Mouse (Mus musculus) neural tube, embryonic 11.5 days (tissue): ENCODE data around the gene Bysl. TPM values are rescaled to one million over a fixed set of nuclear protein-coding genes. Genes with fewer than 3 reads are reported as not detected.
A peak's percentile ranks its signal among the peaks of the same experiment; 100 is the strongest.

Experiments used
- ATAC-seq: fragments of 200-750 bp; cut with Nextera tagmentation; 2 replicates; pipeline ENCODE4 v1.8.0; 2017; ENCODE audit warnings: moderate number of reproducible peaks, mild to moderate bottlenecking, moderate TSS enrichment, moderate library complexity; ENCODE audit not compliant: insufficient read depth, low FRiP score, low TSS enrichment
- DNase-seq: peaks from one replicate; pipeline ENCODE4 v3.0.0-alpha.2; 2015; ENCODE audit warnings: low spot score
- H3K27ac ChIP-seq: fragments of 300-500 bp; sonication (generic); 2 replicates; pipeline ENCODE4 v1.5.1; 2014; ENCODE audit warnings: low read depth, mild to moderate bottlenecking, low read length
- H3K27me3 ChIP-seq: fragments of 300-500 bp; sonication (generic); 2 replicates; pipeline ENCODE4 v1.6.1; 2014; ENCODE audit warnings: mild to moderate bottlenecking, low read length, mixed read lengths; ENCODE audit not compliant: control insufficient read depth, insufficient read depth
- H3K36me3 ChIP-seq: fragments of 300-500 bp; sonication (generic); 2 replicates; pipeline ENCODE4 v1.6.1; 2014; ENCODE audit warnings: mild to moderate bottlenecking, low read length, moderate library complexity, mixed read lengths; ENCODE audit not compliant: control insufficient read depth, insufficient read depth
- H3K4me1 ChIP-seq: fragments of 300-500 bp; sonication (generic); 2 replicates; pipeline ENCODE4 v1.6.1; 2014; ENCODE audit warnings: low read length, mixed read lengths; ENCODE audit not compliant: control insufficient read depth, insufficient read depth
- H3K4me2 ChIP-seq: fragments of 300-500 bp; sonication (generic); 2 replicates; pipeline ENCODE4 v1.6.1; 2014; ENCODE audit warnings: low read depth, mild to moderate bottlenecking, moderate library complexity
- H3K4me3 ChIP-seq: fragments of 300-500 bp; sonication (generic); 2 replicates; pipeline ENCODE4 v1.5.1; 2014; ENCODE audit warnings: low read depth, low read length
- H3K9ac ChIP-seq: fragments of 300-500 bp; sonication (generic); 2 replicates; pipeline ENCODE4 v1.6.1; 2014; ENCODE audit warnings: mild to moderate bottlenecking, low read length
- H3K9me3 ChIP-seq: fragments of 300-500 bp; sonication (generic); 2 replicates; pipeline ENCODE4 v1.6.1; 2016; ENCODE audit warnings: low read length; ENCODE audit not compliant: control insufficient read depth
- WGBS: fragments of 180-500 bp; shearing (Covaris S2); extraction: QIAGEN DNeasy Blood & Tissue Kit; methylation state at CpG from one replicate; pipeline ENCODE4 v1.1.7; 2014; 5-methylcytosine and 5-hydroxymethylcytosine counted together
- polyA plus RNA-seq: library from polyadenylated mRNA; unstranded; fragments of >200 nt; fragmentation: Nextera tagmentation; extraction: Ambion mirVana; gene quantifications from 2 replicates; pipeline ENCODE4 v1.2.1, GENCODE M21; 2014

Bysl gene
- polyA plus RNA-seq, 1 experiment from 2014 or later: 37.9 TPM

DNA sequence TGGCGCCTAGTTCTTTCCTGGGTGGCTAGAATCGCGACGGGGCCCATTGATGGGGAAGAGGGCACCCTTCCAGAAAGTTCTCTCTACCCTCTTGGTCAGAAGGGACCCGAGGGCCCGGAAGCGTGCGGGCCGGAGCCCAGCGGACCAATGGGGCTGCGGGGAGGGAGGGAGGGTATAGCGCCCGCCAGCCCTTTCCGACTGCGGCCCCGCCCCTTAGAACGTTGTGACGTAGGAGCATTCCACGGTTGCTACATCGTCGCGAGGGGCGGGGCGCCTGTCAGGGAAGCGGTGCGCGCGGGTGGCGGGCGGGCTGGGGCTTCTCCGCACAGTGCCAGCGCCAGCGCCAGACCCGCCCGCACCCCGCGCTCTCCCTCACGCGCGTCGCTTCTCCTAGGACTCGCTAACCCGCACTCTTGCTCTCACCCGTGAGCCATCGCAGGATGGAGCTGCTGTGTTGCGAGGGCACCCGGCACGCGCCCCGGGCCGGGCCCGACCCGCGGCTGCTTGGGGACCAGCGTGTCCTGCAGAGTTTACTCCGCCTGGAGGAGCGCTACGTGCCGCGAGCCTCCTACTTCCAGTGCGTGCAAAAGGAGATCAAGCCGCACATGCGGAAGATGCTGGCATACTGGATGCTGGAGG is 18.0 kb downstream of the Bysl start:
- H3K27me3 ChIP-seq: no peaks in the 10 kb centered on the region
- peak overlapping the region; percentile 61 for H3K9ac ChIP-seq
- H3K9me3 ChIP-seq: no peaks in the 10 kb centered on the region
- WGBS: 1% methylated on average over 60 of the region's 63 CpGs
- DNase-seq (peak; percentile 96), ATAC-seq (peak; percentile 83)
- no peaks in the 10 kb centered on the region for H3K36me3 ChIP-seq
- peak overlapping the region; percentile 78 for H3K4me3 ChIP-seq
- H3K4me2 ChIP-seq: peak overlapping the region; percentile 90
- H3K27ac ChIP-seq: peak overlapping the region; percentile 88; the same call in 1 of the 2 replicates
- H3K4me1 ChIP-seq: peaks cover 25% of the 10 kb centered on the region

- Histone ChIP-seq H3K27ac (no peak overlapping the region), H3K9ac (no peak overlapping the region), H3K4me3 (no peak overlapping the region), H3K9me3 (no peaks in the 10 kb centered on the region), H3K4me2 (no peak overlapping the region), H3K36me3 (no peaks in the 10 kb centered on the region), H3K27me3 (no peaks in the 10 kb centered on the region), H3K4me1 (peaks cover 13% of the 10 kb centered on the region)
- ATAC-seq (no peak), DNase-seq (no peak)
- 93% methylated on average over 3 of the region's 3 CpGs for WGBS
These were observed 20.2 kb downstream of the Bysl start for GRCm38 (mm10) chr17:47591073-47591472.

- WGBS: 82% methylated on average over 8 of the region's 8 CpGs
- H3K9ac ChIP-seq: no peak overlapping the region
These were observed 22.8 kb downstream of the Bysl start for GRCm38 (mm10) chr17:47588517-47588916.

DNA sequence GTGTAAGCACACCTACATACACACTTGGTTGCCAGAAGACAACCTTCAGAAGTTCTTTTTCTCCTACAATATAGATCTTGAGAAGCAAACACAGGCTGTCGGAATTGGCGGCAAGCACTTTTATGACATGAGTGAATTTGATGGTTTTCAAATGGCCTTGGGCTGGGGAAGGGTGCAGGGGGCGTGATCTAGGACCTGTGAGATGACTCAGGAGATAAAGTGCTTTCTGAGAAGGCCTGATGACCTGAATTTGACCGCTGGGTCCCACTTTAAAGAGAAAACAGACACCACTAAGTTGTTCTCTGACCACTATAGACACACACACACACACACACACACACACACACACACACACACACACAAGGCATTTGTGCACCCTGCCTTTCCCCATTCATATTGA is 30.3 kb downstream of the Bysl start:
- no peaks in the 10 kb centered on the region for H3K4me1 ChIP-seq
- ATAC-seq: no peak
- WGBS: 97% methylated on average over 4 of the region's 4 CpGs

More at GRCm38 (mm10) chr17:47588517-47588916, 22.8 kb downstream of the Bysl start:
- no peaks in the 10 kb centered on the region for H3K27me3 ChIP-seq
- DNase-seq: no peak
- H3K36me3 ChIP-seq: no peaks in the 10 kb centered on the region
- no peak overlapping the region for H3K4me3 ChIP-seq
- H3K9me3 ChIP-seq: no peaks in the 10 kb centered on the region
- H3K4me2 ChIP-seq: no peak overlapping the region
- no peak for ATAC-seq
- H3K4me1 ChIP-seq: no peaks in the 10 kb centered on the region
- no peak overlapping the region for H3K27ac ChIP-seq

DNA sequence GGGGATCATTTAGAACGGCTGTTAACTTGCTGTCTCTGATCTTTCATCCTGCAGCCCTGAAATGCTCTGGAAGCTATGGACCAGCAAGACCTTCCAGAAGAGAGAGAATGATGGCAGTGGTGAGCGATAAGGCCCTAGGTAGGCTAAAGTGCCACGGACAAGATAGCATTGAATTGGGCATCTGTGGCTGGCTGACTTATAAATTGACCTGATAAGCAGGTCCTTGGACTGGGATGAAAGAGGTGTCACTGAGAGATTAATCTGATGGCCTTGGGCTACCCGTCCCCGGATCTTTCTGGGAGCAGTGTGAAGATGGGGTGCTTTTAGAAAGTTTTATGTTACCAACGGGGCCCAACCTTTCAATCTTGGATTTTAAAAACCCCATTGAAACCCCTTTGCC is 32.6 kb downstream of the Bysl start:
- H3K4me2 ChIP-seq: no peak overlapping the region
- DNase-seq (no peak), ATAC-seq (no peak)
- no peak overlapping the region for H3K4me3 ChIP-seq
- no peaks in the 10 kb centered on the region for H3K4me1 ChIP-seq
- 91% methylated on average over 6 of the region's 6 CpGs for WGBS
- no peak overlapping the region for H3K27ac ChIP-seq
- no peaks in the 10 kb centered on the region for H3K9me3 ChIP-seq
- H3K9ac ChIP-seq: no peak overlapping the region
- no peaks in the 10 kb centered on the region for H3K36me3 ChIP-seq
- no peaks in the 10 kb centered on the region for H3K27me3 ChIP-seq

More for the DNA sequence above, 30.3 kb downstream of the Bysl start:
- Histone ChIP-seq H3K9me3 (no peaks in the 10 kb centered on the region), H3K4me3 (no peak overlapping the region), H3K4me2 (no peak overlapping the region), H3K9ac (no peak overlapping the region), H3K36me3 (no peaks in the 10 kb centered on the region), H3K27me3 (no peaks in the 10 kb centered on the region), H3K27ac (no peak overlapping the region)
- no peak for DNase-seq

GRCm38 (mm10) chr17:47574830-47575229 is 36.5 kb downstream of the Bysl start:
- Histone ChIP-seq H3K4me1 (no peaks in the 10 kb centered on the region), H3K9ac (no peak overlapping the region), H3K4me2 (no peak overlapping the region), H3K36me3 (no peaks in the 10 kb centered on the region), H3K4me3 (no peak overlapping the region), H3K27me3 (no peaks in the 10 kb centered on the region), H3K27ac (no peak overlapping the region), H3K9me3 (no peaks in the 10 kb centered on the region)
- DNase-seq (no peak), ATAC-seq (no peak)
- WGBS: 79% methylated on average over 11 of the region's 11 CpGs

GRCm38 (mm10) chr17:47574028-47574427 is 37.3 kb downstream of the Bysl start:
- DNase-seq (no peak), ATAC-seq (no peak)
- Histone ChIP-seq H3K4me3 (no peak overlapping the region), H3K4me2 (no peak overlapping the region), H3K27me3 (no peaks in the 10 kb centered on the region), H3K9me3 (no peaks in the 10 kb centered on the region), H3K9ac (no peak overlapping the region), H3K36me3 (no peaks in the 10 kb centered on the region), H3K27ac (no peak overlapping the region), H3K4me1 (no peaks in the 10 kb centered on the region)
- WGBS: 82% methylated on average over 8 of the region's 8 CpGs

DNA sequence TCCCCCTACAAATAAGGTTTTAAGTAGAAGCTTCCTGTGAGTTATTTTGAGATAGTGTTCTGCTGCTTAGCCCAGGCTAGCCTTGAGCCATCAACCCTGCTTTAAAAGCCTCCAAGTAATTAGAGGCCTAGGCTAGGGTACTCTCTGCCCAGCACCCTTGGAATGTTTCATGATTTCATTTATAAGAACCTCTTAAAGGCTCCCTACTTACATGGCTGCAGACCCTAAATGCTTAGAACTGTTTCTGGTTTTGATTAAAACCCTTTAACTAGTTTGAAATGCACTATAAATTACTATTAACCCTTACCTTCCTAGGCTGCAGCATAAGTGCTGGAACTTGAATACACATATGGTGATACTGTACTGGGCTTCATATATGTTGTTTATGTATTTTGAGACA is 38.9 kb downstream of the Bysl start:
- ATAC-seq: no peak
- H3K36me3 ChIP-seq: no peaks in the 10 kb centered on the region

DNA sequence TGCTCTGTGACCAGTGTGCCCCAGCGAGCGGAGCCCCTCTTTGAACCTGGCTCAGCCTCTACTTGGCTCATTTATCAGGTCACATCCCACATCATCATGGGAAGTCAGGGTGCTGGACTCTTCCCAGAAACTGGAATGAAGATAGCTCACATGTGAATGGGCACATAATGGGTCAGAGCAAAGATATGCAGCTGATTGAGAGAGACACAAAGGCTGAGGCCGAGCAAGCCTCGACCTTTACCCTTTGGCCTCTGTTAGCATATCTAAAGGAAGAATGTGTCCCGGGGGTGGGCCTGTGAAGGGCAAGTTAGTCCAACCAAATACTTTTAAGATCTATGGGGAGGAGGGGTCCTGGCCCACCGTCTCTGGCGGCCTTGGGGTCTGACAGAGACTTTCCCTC is 39.7 kb downstream of the Bysl start:
- Histone ChIP-seq H3K4me1 (no peaks in the 10 kb centered on the region), H3K4me3 (no peak overlapping the region), H3K36me3 (no peaks in the 10 kb centered on the region), H3K27ac (no peak overlapping the region), H3K9me3 (no peaks in the 10 kb centered on the region), H3K9ac (no peak overlapping the region), H3K4me2 (no peak overlapping the region), H3K27me3 (no peaks in the 10 kb centered on the region)
- no peak for DNase-seq
- 21% methylated on average over 7 of the region's 7 CpGs for WGBS
- no peak for ATAC-seq

More for the DNA sequence above, 38.9 kb downstream of the Bysl start:
- Histone ChIP-seq H3K4me1 (no peaks in the 10 kb centered on the region), H3K4me3 (no peak overlapping the region), H3K9me3 (no peaks in the 10 kb centered on the region), H3K27me3 (no peaks in the 10 kb centered on the region), H3K9ac (no peak overlapping the region), H3K4me2 (no peak overlapping the region), H3K27ac (no peak overlapping the region)
- no peak for DNase-seq
